Mouse (Mus musculus) spleen, postnatal 14 days (tissue): ENCODE measurements around the gene Daam2.

Source experiments
- DNase-seq, 2 experiments: peaks; one replicate each; pipeline ENCODE4 v3.0.0; 2021 to 2022; ENCODE audit warnings: low spot score in 2 of 2

Daam2 gene

DNA sequence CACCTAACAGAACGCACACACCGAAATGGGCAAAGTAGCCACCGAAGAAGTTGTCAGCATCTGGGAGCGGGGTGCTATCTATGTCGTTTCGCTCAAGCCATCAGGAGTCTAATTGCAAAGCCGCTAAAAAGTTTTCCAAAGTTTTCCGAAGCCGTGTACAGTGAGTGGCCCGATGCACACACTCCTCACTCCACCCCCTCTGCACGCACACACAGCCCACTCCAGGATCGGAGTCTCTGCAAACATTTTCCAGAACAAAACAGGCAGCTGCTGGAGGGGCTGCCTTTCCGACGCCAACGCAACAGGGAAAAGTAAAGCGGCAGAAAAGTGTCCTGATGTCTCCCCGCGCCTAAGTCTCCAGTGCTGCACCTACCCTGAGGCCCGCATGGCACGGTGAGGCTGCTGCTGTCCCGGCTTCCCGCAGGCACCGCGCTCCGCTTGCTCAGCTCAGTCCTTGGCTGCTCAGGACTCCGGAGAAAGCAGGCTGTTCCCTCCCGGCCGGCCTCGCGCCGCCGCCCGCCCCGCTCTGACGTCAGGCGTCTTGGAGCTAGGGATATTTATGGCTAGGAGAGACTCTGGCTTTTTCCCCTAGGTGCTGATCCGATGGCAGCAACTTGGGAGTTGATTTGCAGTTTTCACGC lies at the start of gene Daam2:
Gene Daam2, minus strand, starts transcription at position 514 of the 641 bp plus-strand sequence.
- no peak for DNase-seq

- DNase-seq = no peak
Observed at GRCm38 (mm10) chr17:49610296-49610695, 46.2 kb upstream of the Daam2 start.

DNA sequence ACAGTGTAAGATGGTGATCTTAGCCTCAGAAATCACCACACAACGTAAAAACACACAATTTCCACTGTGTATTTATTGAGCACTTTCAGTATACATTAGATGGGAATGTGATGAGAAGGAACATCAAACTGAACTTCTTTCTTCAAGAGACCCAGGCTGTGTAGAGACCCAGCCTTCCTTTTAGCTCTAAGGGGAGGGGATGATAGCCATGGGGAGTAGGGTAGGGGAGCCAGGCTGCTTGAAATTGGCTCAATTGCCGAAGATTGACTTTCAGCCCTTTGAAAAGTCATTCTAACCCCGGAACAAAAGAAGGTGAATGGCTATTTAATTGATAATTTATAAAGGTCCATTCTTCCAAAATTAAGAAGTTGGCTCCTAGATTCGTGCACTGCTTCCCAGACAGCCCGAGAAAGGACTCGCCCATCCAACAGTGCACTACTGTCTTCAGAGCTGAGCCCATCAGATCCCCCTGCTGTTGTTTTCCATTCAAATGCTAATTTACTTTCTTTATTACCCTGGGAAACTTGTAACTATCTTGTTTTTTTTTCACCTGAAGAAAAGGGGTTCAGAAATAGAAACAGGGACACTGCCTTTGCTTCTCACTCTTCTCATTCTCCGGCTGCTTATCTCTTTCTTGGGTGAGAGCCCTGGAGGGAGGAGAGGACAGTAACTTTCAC lies 43.3 kb upstream of the Daam2 start:
- DNase-seq = no peak

- DNase-seq = no peak
Observed at GRCm38 (mm10) chr17:49605397-49605796, 41.3 kb upstream of the Daam2 start.

GRCm38 (mm10) chr17:49590051-49590450 lies 25.9 kb upstream of the Daam2 start:
- DNase-seq = no peak

DNA sequence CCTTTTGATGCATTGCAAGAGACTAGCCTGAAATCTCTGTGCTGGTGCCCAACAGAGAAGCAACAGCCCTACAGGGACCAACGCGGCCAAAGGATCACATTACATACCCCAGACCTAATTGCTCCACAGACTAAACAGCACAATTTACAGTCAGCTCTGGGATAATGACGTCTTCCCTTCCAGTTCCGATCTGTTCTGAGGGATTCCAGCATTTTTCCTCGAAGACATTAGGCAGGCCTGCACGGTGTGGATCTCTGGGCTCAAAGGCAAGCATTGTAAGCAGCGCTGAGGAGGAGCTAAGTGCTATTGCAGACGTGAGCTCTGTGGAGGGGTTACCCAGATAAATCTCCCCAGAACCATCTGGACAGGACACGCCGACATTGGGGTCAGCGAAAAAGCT lies 18.3 kb upstream of the Daam2 start:
- no peak for DNase-seq

GRCm38 (mm10) chr17:49577321-49577720 lies 13.2 kb upstream of the Daam2 start:
- no peak for DNase-seq

- DNase-seq = no peak
Observed at GRCm38 (mm10) chr17:49568717-49569116, 4.6 kb upstream of the Daam2 start.

GRCm38 (mm10) chr17:49564489-49564888 lies 346 bp upstream of the Daam2 start:
- DNase-seq = no peak

- no peak for DNase-seq
Observed at GRCm38 (mm10) chr17:49563416-49563780, 745 bp downstream of the Daam2 start.

GRCm38 (mm10) chr17:49562701-49563415 lies 1.3 kb downstream of the Daam2 start:
- no peak for DNase-seq

DNA sequence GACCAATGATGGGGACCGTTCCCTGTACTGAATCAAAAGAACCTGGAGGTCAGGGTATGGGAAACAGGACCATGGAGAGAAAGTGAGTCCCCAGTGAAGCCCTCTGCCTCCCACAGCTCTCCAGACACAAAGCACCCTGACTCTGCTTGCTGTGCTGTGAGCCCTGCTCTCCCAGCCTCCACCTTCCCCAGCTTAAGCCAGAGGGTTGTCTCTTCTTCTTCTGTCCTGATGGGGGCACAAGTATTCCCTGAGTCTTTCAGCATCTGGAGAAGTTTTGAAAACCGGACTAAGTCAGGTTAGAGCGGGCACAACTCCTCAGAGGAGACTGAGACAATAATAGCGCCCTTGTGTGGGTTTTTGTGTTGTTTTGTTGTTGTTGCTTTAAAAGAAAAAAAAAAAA lies 2.2 kb downstream of the Daam2 start:
- no peak for DNase-seq

DNA sequence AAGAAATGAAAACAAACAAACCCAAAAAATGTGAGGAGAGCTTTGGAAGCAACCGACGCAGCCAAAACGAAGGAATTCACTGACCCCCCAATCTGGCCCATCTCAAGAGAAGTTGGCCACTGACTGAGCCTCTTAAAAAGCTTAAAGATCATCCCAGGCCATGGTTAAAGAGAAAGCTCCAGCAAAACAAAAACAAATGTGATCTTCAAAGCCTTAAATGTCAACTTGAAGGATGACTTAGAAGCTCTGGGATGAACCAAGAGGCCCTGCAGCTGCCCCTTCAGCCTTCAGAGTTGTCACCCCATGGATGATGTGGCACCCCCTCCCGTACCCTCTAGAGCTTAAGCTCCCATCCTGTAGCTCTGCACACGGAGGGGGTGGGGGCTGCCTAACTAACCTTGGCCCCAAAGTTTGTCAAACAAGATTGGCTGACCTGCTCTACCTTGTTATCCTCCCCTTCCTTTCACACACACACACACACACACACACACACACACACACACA lies 4.3 kb downstream of the Daam2 start:
- DNase-seq = no peak

- no peak for DNase-seq
Observed at GRCm38 (mm10) chr17:49556169-49556568, 8.0 kb downstream of the Daam2 start.

DNA sequence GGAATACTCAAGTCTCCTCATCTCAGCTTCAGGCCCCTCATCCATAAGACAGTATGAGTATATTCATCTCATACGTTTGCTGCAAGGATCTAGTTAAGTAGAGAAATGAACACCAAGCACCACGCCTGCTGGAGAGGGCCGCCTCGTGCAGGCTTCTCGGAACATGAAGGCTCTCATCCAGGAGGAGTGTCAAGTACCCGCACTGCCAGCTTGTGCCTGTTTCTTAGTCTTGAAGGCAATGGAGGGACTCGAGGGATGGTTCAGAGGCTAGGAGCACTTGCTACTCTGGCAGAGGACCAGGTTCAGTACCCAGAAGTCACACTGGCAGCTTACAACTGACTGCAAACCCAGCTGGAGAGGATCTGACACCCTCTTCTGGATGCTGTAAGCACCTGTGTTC lies 12.2 kb downstream of the Daam2 start:
- DNase-seq = no peak

GRCm38 (mm10) chr17:49551465-49551864 lies 12.7 kb downstream of the Daam2 start:
- no peak for DNase-seq

DNA sequence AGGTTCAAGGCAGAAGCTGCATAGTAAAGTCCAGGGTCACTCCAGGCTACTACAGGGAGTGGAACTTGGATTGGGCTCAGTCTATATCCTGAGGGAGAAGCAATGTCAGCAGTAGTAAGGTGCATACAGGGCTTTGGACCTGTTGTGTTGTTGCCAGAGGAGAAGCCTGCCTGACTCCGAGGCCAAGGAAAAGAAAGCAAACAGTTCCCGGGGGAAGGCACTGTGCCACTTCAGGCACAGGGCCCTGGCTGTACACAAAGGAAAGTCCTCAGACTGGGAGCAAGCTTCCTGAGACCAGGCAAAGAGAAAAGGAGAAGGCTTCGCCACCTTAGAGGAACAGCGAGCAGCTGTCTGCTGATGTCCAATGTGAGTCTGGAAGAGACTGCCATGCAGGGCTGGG lies 18.1 kb downstream of the Daam2 start:
- DNase-seq = no peak

DNA sequence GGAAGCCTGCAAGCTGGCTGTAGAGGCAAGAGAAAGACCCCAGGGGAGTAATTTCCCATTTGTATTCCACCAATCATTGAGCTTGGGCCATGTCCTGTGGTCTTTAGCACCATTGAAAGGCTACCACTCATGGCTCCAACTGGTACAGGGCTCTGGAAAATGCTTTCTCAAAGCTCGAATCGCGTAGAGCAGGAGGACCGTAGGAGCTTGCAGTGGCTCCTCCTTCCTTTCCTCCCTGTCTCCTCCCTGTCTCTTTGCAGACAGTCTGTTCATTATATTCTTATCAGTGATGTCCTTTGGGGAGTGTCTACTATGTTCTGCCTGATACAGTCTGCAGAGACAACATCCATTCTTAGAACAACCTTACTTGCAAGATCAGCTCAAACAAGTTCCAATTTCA lies 18.7 kb downstream of the Daam2 start:
- no peak for DNase-seq

DNA sequence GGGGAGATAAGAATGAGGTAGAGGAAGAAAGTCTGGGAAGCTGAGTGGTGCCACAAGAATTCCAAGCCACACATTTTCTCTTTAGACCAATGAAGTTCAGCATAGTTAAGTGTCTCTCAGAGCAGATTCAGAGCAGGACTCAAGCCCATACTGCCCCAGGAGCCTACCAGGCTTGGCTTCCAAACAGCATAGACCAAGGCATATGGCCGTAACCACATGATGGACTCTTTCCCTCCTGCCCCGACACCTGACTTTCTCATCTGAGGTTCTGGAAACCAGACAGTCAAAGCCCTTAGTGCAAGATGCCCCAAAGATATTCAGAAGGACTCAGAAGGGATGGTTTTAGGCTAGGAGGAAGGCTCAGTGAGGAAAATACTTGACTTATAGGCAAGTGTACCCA lies 19.6 kb downstream of the Daam2 start:
- no peak for DNase-seq

- no peak for DNase-seq
Observed at GRCm38 (mm10) chr17:49540706-49541105, 23.4 kb downstream of the Daam2 start.

DNA sequence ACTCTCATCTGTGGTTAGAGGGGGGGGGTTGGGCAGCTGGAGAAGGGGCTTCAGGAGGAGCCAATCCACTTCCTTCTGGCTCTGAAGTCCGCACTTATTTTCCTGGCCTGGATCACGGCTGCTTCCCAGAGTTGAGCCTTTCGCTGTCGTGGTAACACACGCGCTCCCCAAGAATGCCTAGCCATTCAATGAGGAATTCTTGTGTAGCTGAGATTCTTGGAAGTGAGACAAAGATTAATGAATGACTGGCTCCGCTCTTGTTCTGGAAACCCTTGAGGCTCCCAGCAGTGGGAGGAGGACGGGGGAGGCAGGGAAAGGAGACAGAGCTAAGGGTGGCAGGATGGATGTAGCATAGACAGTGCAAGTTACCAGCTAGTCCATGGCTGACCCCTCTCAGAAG lies 24.9 kb downstream of the Daam2 start:
- no peak for DNase-seq

DNA sequence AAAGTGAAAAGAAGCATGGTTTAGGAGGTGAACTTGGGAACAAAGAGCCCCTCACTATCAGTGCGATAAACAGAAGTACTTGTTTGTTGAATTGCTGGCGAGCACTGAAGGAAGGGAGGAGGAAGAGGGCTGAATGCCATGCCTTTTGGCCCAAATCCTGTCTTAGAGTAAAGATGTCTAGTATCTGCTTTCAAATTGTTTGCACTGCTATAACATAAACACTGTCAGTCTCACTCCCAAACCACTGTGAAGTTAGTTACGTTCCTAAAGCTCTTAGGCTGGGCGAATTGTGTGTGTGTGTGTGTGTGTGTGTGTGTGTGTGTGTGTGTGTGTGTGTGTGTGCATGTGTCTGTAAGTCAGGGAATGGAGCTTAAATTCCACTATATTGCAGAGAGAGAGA lies 28.6 kb downstream of the Daam2 start:
- DNase-seq = no peak

DNA sequence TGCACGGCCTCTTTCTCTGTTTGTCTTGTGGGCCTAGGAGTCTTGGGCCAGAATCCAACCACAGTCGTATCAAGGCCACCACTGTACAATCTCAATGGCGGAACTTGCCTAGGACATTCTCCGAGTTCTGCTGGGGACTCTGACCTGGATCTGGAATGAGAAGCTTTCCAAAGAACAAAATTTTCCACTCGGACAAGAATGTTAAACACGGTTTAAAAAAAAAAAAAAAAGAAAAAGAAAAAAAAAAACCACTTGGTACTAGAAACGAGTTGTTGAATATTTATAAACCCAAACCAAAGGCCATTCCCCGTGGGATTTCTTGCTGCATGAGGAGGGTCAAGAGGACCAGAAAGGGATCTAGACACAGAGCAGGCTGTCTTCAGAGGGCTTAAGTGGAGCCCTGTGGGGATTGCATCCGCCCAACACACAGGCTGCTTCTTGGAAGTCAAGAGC lies 29.9 kb downstream of the Daam2 start:
- no peak for DNase-seq
